Mouse (Mus musculus) cerebellum, postnatal 25 days (tissue): ENCODE data around the gene Fbrs.
A peak's percentile ranks its signal among the peaks of the same experiment; 100 is the strongest.
"Not testable (repeated sequence)": the region's sequence is repeated elsewhere in the genome, so short reads cannot be mapped to it uniquely, and the experiment has no call there.

Source experiments
- DNase-seq, 2 experiments: peaks; one replicate each; pipeline ENCODE4 v3.0.0; 2021; ENCODE audit warnings: mixed read lengths in 2 of 2

Gene Fbrs

GRCm38 (mm10) chr7:127478635-127479317 is at the start of gene Fbrs:
Fbrs (plus strand) TSS chr7:127479199.
- peak; percentile 95 to 97 for DNase-seq

GRCm38 (mm10) chr7:127435206-127435605 is 43.8 kb upstream of the Fbrs start:
- DNase-seq, result no peak

GRCm38 (mm10) chr7:127437724-127438123 is 41.3 kb upstream of the Fbrs start:
- DNase-seq, result no peak

DNA sequence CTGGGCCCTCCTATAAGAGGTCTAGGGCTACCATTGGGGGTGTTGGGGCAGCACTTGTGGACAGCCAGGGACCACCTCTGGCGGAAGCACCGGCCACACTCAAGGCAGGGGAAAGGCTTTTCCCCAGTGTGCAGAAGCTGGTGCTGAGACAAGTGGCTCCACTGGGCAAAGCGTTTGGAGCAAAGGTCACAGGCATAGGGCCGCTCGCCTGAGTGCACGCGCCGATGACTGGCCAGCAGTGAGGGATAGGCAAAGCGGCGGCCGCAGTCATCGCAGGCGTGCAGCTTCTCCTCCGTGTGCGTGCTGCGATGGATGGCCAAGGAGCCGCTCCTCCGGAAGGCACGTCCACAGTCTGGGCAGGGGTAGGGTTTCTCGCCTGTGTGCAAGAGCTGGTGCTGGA is 35.0 kb upstream of the Fbrs start:
- DNase-seq, result no peak

DNA sequence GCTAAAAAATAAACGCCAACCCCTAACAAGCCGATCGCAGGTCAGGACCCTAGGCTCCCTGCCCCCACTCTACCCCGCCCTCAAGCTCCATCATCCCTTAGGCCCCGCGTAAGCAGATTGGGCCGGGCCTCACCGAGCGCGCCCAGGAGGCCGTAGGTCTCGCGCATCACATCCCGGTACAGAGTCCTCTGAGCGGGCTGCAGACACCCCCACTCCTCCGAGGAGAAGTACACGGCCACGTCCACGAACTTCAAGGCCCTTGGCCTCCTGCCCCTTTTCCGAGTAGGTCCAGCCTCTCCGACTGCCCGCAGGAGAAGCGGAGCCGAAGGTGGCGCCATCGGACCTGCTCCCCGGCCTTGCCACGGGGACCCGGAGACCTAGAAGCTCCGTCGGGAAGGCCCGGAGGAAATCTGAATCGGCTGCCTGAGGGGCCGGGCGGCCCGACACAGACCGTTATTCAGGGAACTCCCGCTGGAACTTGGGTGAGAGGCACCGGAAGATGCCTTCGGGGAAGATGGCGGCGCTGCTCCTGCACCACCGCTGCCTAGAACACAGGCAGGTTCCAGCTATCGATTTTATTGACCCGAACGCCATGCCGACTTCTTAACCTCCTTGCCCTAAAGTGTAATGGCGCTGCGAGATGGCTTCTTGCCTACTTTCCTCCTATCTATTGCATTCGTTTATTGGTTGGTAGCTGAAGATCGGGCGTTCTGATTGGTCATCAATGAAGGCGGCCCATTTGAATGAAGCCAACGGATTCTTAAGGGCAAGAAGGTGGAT is 30.3 kb upstream of the Fbrs start, which contains the start of gene Zfp689:
Zfp689 (minus strand) TSS at position 638 of the 780 bp plus-strand sequence.
- DNase-seq, result peak; percentile 92 to 94

DNA sequence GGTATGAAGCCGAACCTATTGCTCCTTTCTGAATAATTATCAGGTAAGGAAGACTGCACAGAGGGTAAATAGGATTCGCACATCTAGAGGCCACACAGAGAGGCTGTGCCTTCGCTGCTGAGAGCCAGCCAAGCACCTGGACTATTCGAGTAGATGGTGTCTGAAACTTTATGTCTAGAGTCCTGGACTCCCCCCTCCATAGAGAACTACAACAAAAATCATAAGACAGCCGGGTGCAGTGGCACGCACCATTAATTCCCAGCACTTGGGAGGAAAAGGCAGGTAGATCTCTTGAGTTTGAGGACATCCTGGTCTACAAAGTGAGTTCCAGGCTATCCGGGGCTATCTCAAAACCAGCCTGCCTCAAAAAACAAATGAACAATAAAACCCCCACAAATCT is 29.0 kb upstream of the Fbrs start:
- no peak for DNase-seq

DNA sequence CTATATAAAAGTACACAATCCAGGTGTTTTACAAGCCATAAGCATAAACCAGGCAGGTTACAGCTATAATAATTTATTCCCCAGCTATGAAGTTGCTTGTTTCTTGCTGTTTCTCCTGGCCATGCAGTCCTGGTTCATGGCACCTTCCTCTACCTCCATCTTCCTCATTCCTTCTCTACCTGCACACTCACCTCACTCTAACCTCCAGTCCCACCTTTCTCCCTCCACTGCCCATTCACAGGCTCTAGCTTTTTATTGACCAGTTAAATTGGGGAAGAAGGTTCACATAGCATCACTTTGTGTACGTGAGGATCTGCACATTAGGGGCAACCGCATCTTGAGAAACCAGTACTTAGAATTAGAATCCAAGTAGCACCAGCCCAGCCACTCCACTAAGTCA is 25.9 kb upstream of the Fbrs start:
- DNase-seq, result no peak

DNA sequence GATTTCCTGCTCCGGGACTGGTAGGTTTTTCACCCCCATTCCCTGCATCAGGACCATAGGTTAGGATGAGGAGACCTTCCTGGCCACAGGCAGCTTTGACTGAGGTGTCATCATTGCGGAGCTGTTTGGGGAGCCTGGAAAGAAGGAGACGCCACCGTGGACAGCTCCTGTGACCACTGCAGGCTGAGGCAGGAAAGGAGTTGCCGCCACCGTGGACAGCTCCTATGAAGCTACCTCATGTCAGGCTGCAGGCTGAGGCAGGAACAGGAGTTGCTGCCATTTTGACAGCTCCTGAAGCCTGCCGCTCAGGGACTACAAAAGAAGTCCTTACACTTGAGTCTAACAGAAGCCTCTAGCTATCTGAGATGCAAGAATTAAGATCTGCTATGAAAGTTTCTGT is 24.1 kb upstream of the Fbrs start:
- no peak for DNase-seq

- not testable (repeated sequence) for DNase-seq
Measured at GRCm38 (mm10) chr7:127458371-127459122, 20.5 kb upstream of the Fbrs start.

GRCm38 (mm10) chr7:127459311-127459710 is 19.7 kb upstream of the Fbrs start, which contains the start of gene Prr14:
Prr14 (plus strand) TSS chr7:127459611.
- DNase-seq, result not testable (repeated sequence)

- DNase-seq, result no peak
Measured at GRCm38 (mm10) chr7:127465191-127465590, 13.8 kb upstream of the Fbrs start.

DNA sequence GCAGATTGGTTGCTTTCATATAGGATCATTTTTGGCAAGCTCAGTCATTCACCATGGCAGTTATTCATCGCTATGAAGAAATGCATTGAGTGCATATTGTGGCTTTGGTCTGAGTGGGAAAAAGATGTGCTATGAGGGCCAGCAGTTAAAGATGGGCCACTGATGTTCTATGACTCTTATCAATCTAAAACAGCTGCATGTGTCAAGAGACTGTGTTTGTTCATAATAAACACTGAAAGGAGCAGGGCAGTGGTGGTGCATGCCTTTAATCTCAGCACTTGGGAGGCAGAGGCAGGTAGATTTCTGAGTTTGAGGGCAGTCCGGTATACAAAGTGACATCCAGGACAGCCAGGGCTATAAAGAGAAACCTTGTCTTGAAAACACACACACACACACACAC is 13.3 kb upstream of the Fbrs start:
- DNase-seq, result not testable (repeated sequence)

GRCm38 (mm10) chr7:127466606-127467005 is 12.4 kb upstream of the Fbrs start:
- DNase-seq, result no peak

GRCm38 (mm10) chr7:127470011-127470715 is 8.8 kb upstream of the Fbrs start:
- DNase-seq, result peak; percentile 53 to 56

- peak; percentile 89 to 92 for DNase-seq
Measured at GRCm38 (mm10) chr7:127470743-127471645, 8.0 kb upstream of the Fbrs start.

DNA sequence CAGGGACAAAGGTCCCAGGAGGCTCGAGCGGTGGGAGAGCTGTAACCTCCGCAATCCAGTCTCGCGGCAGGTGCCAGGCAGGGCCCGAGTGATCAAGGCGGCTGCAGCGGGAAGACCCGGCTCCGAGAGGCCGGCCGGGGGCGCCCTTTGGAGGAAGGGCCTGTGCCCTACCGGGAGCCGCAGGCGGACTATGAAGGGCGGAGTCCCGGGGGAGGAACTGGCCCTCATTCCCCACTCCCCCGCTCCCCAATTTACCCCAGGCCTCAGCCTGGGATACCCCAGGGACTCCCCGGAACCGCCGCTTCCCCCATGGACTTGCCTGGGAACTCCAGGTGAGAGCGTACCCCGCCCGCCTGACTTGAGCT is 7.4 kb upstream of the Fbrs start:
- DNase-seq, result peak; percentile 73 to 74

DNA sequence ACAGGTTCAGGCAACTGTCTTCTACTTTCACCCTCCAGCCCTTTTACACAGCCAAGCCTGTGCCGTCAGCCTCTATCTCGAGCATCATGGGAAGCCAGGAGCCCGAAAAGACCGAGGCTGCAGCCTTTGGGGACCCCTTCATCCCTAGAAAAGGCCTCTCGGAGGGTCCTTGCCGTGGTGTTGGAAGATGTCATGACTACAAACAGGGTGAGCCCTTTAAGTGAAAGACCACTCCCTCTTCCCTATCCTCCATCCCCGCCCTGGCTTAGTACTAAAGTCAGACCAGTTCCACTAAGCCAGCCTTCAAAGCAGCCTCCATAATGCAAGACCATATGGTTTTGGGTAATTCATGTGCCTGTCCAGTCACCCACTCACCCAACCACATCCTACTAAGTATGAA is 6.9 kb upstream of the Fbrs start:
- DNase-seq, result no peak

DNA sequence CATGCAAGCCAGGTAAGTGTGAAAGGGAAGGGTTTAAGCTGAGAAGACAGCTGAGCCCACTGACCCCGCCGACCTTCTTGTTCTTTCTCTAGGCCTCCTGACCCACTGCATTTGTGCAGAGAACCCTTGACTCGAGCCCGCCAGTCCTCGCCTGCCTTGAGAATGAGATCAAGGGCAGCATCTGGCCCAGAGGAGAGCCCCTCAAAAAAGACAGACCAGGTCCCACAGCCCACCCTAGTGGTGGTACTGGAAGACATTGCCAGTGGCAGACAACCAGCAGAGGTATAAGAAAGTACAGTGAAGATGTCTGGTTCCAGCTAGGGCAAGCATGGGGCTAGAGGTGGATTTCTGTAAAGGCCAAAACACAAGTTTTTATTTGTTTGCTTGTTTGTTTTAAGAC is 5.3 kb upstream of the Fbrs start:
- no peak for DNase-seq

GRCm38 (mm10) chr7:127474378-127475070 is 4.5 kb upstream of the Fbrs start:
- DNase-seq, result no peak

GRCm38 (mm10) chr7:127475186-127475740 is 3.7 kb upstream of the Fbrs start:
- DNase-seq, result no peak

- DNase-seq, result peak in 1 of 2 experiments; percentile 61
Measured at GRCm38 (mm10) chr7:127476336-127476735, 2.7 kb upstream of the Fbrs start.
